Mouse (Mus musculus) small intestine, adult 10 weeks (tissue): ENCODE data around the gene Cox17. TPM values are rescaled to one million over a fixed set of nuclear protein-coding genes. Genes with fewer than 3 reads are reported as not detected.

Experiments used
- polyA plus RNA-seq: library from polyadenylated mRNA; stranded (reverse); fragments of 350-450 nt; fragmentation: Illumina TruSeq; extraction: RNeasy Lipid Tissue Mini Kit (QIAGEN cat#74804); gene quantifications from one replicate; pipeline ENCODE4 v1.2.3, GENCODE M21; 2014; ENCODE audit warnings: low replicate concordance

Cox17 gene
- polyA plus RNA-seq = 151 TPM

GRCm38 (mm10) chr16:38346529-38347325 lies at the start of gene Cox17, which contains the start of gene Gm21987:
Cox17 (plus strand) TSS chr16:38346991.
Gm21987 (plus strand) TSS chr16:38347040.

GRCm38 (mm10) chr16:38341396-38342324 lies 5.1 kb upstream of the Cox17 start, which contains the start of gene Maats1:
Maats1 (minus strand) TSS chr16:38342143.

GRCm38 (mm10) chr16:38361933-38362332 lies 15.1 kb downstream of the Cox17 start, which contains the start of gene Popdc2:
Popdc2 (plus strand) TSS chr16:38362209.

Other genes with a start within 250 kb of the Cox17 start
- gene Nr1i2, start 52.2 kb upstream of the Cox17 start, polyA plus RNA-seq = 8.4 TPM
- gene Maats1, start 4.8 kb upstream of the Cox17 start, polyA plus RNA-seq = 0.15 TPM
- not detected for gene Gm21987, start within 50 bp of the Cox17 start, polyA plus RNA-seq
- gene Popdc2, start 15.2 kb downstream of the Cox17 start, polyA plus RNA-seq = 0.33 TPM
- gene Pla1a, start 86.2 kb downstream of the Cox17 start, polyA plus RNA-seq = 0.56 TPM
- 6.9 TPM for gene Adprh, start 105.7 kb downstream of the Cox17 start, polyA plus RNA-seq
- 2.5 TPM for gene Cd80, start 108.6 kb downstream of the Cox17 start, polyA plus RNA-seq
- gene Timmdc1, start 175.7 kb downstream of the Cox17 start, polyA plus RNA-seq = 11.7 TPM
- 17.2 TPM for gene Poglut1, start 203.3 kb downstream of the Cox17 start, polyA plus RNA-seq
- gene Tmem39a, start 211.7 kb downstream of the Cox17 start, polyA plus RNA-seq = 33.2 TPM